Mouse (Mus musculus): Measurements from ENCODE around the gene Tnfaip8l2. TPM values are rescaled to one million over a fixed set of nuclear protein-coding genes. Genes with fewer than 3 reads are reported as not detected.

Gene Tnfaip8l2
- polyA plus RNA-seq, 2 experiments, result 4.9 to 6.1 TPM

DNA sequence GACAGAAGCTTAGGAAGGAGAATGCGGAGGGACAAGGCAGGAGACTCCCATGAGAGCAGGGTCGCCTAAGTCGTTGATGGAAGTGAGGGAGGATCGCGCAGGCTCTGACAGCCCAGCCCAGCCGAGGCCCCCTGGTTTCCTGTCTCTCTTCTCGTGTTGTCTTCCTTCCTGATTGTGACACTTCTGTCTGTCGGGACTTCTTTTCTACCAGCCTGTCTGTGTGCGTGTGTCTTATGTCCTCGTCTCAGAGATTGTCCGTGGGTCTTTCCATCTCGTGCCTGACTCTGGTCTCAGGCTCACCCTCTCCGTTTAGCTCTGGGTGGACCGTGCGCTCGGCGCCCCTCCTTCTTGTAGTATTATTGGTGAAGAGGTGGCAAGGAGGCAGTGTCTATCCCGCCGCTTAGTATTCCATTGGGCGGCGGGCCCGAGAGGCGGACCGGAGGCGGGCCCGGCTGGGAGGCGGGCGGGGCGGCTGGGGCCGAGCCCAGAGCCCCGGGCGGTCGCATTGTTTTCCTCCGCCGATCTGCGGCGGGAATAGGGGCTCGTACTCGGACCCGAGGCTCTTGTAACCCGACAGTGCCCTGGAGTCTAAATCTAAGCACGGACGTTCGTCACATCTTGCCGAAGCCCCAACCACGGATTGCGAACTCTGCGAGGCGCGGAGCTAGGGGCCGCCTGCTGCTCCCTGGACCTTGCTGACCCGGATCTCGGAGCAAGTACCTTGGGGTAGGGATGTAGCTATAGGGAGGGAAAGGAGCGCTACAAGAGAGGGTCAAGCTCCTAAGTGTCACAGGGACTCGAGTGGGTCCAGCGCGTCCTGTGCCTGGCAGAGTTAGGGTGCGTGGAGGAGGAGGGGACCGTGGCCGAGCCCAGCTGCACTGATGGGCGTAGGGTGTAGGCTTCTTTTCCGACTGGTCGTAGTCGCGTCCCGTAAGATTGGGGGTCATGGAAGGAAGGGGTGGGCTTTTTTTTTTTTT is 18.1 kb upstream of the Tnfaip8l2 start, which contains the start of gene Sema6c:
Sema6c (plus strand) TSS at position 471 of the 977 bp plus-strand sequence.
- DNase-seq (ENCODE audit: low read depth in 3 of 3, low spot score in 3 of 3) (peak; percentile 75 to 80 (median 77)), ATAC-seq (ENCODE audit: insufficient read depth) (peak; percentile 92)
- Histone ChIP-seq H3K9me3 (ENCODE audit: control insufficient read depth, low read length) (no peaks in the 10 kb centered on the region), H3K4me2 (ENCODE audit: low read depth) (peak within 1 kb of the TSS; percentile 89), H3K27me3 (ENCODE audit: control insufficient read depth, insufficient read depth, low read length) (peaks cover 33% of the 10 kb centered on the region), H3K27ac (no peak within 1 kb of the TSS), H3K36me3 (replicated peaks; ENCODE audit: control insufficient read depth, insufficient read depth, low read depth) (no peaks in the 10 kb centered on the region), H3K4me3 (ENCODE audit: insufficient read depth in 1 of 2, low read depth in 2 of 2, low read length in 2 of 2) (peak within 1 kb of the TSS; percentile 59 to 70), H3K4me1 (replicated peaks; ENCODE audit: control insufficient read depth in 2 of 2, insufficient read depth in 2 of 2, low read length in 1 of 2) (peaks cover 2 to 4% of the 10 kb centered on the region in 2 experiments; a peak in 2 of 4 replicates), H3K9ac (replicated peaks) (peak within 1 kb of the TSS; percentile 54)
- TF ChIP-seq CTCF (IDR thresholded peaks at IDR 0.05; ENCODE audit: low read depth) (0 out of 2 replicates have a peak, but pooled peaks have one; percentile 11), EP300 (IDR thresholded peaks at IDR 0.05; ENCODE audit: low read depth) (no peak)
- under 1% methylated on average over 64 of the region's 66 CpGs for WGBS (ENCODE audit: insufficient replicate concordance)

- DNase-seq (ENCODE audit: low read depth in 3 of 3, low spot score in 3 of 3) (no peak), ATAC-seq (ENCODE audit: insufficient read depth) (no peak)
- no peaks in the 10 kb centered on the region for H3K9me3 ChIP-seq (ENCODE audit: control insufficient read depth, low read length)
- H3K27me3 ChIP-seq (ENCODE audit: control insufficient read depth, insufficient read depth, low read length), result peaks cover 33% of the 10 kb centered on the region
- peak overlapping the region; percentile 15 for H3K9ac ChIP-seq (replicated peaks)
- peak overlapping the region; percentile 89 for H3K4me2 ChIP-seq (ENCODE audit: low read depth)
- no peak overlapping the region for H3K27ac ChIP-seq
- peak overlapping the region; percentile 59 to 70 for H3K4me3 ChIP-seq (ENCODE audit: insufficient read depth in 1 of 2, low read depth in 2 of 2, low read length in 2 of 2)
- 11% methylated on average over 8 of the region's 8 CpGs for WGBS (ENCODE audit: insufficient replicate concordance)
- no peak for TF ChIP-seq EP300 (IDR thresholded peaks at IDR 0.05; ENCODE audit: low read depth)
- TF ChIP-seq CTCF (IDR thresholded peaks at IDR 0.05; ENCODE audit: low read depth), result no peak
- no peaks in the 10 kb centered on the region for H3K36me3 ChIP-seq (replicated peaks; ENCODE audit: control insufficient read depth, insufficient read depth, low read depth)
- peaks cover 0 to 4% of the 10 kb centered on the region in 2 experiments; a peak in 1 of 4 replicates for H3K4me1 ChIP-seq (replicated peaks; ENCODE audit: control insufficient read depth in 2 of 2, insufficient read depth in 2 of 2, low read length in 1 of 2)
Observed at GRCm38 (mm10) chr3:95159511-95159986, 17.4 kb upstream of the Tnfaip8l2 start.

DNA sequence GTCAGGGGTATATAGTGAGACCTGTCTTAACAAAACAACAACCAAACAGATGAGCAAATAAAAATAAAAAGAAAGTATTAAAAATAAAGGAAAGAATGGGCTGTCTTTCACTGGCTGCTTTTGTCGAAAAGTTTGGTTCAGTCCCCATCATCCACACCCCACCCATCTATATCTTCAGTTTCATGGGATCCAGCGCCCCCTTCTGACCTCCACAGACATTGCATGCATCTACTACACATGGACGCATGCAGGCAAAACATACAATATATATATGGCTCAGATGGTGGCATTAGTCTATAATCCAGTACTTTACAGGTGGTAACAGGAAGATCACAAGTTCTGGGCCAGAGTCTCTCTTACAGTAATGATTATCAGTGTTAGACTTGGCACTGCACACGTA is 11.7 kb upstream of the Tnfaip8l2 start:
- no peak overlapping the region for H3K27ac ChIP-seq
- no peak for ATAC-seq (ENCODE audit: insufficient read depth)
- 36% methylated on average over 4 of the region's 4 CpGs for WGBS (ENCODE audit: insufficient replicate concordance)
- H3K9ac ChIP-seq (replicated peaks), result no peak overlapping the region
- H3K27me3 ChIP-seq (ENCODE audit: control insufficient read depth, insufficient read depth, low read length), result no peaks in the 10 kb centered on the region; the same call in 1 of the 2 replicates
- H3K36me3 ChIP-seq (replicated peaks; ENCODE audit: control insufficient read depth, insufficient read depth, low read depth), result no peaks in the 10 kb centered on the region
- no peaks in the 10 kb centered on the region for H3K4me1 ChIP-seq (replicated peaks; ENCODE audit: control insufficient read depth in 2 of 2, insufficient read depth in 2 of 2, low read length in 1 of 2)
- TF ChIP-seq EP300 (IDR thresholded peaks at IDR 0.05; ENCODE audit: low read depth), result no peak
- TF ChIP-seq CTCF (IDR thresholded peaks at IDR 0.05; ENCODE audit: low read depth), result peak; percentile 79
- H3K4me2 ChIP-seq (ENCODE audit: low read depth), result no peak overlapping the region
- no peaks in the 10 kb centered on the region for H3K9me3 ChIP-seq (ENCODE audit: control insufficient read depth, low read length)
- DNase-seq (ENCODE audit: low read depth in 3 of 3, low spot score in 3 of 3), result no peak
- no peak overlapping the region for H3K4me3 ChIP-seq (ENCODE audit: insufficient read depth in 1 of 2, low read depth in 2 of 2, low read length in 2 of 2)

DNA sequence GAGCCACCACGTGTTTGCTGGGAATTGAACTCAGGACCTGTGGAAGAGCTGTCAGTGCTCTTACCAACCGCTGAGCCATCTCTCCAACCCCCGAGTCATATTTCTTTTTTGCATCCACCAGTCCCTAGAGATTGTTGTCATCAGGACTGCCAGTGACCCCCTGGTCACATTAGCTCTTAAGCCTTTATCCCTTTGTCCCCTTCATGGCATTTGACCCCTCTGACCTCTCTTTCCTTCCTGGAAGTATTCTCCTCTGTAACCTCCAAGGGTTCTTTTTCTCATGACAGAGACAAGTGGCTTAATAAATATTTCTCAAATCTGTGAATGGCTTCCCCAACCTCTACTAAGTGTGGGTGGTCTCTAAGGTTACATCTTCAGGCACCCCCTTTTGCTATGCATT is 5.8 kb upstream of the Tnfaip8l2 start:
- H3K4me3 ChIP-seq (ENCODE audit: insufficient read depth in 1 of 2, low read depth in 2 of 2, low read length in 2 of 2), result no peak overlapping the region
- no peak for TF ChIP-seq EP300 (IDR thresholded peaks at IDR 0.05; ENCODE audit: low read depth)
- TF ChIP-seq CTCF (IDR thresholded peaks at IDR 0.05; ENCODE audit: low read depth), result no peak
- WGBS (ENCODE audit: insufficient replicate concordance), result 48% methylated on average over 3 of the region's 3 CpGs
- H3K27ac ChIP-seq, result no peak overlapping the region
- H3K9ac ChIP-seq (replicated peaks), result no peak overlapping the region
- ATAC-seq (ENCODE audit: insufficient read depth), result no peak
- no peaks in the 10 kb centered on the region; the same call in 1 of the 2 replicates for H3K27me3 ChIP-seq (ENCODE audit: control insufficient read depth, insufficient read depth, low read length)
- DNase-seq (ENCODE audit: low read depth in 3 of 3, low spot score in 3 of 3), result no peak
- H3K4me2 ChIP-seq (ENCODE audit: low read depth), result no peak overlapping the region
- no peaks in the 10 kb centered on the region for H3K9me3 ChIP-seq (ENCODE audit: control insufficient read depth, low read length)
- H3K36me3 ChIP-seq (replicated peaks; ENCODE audit: control insufficient read depth, insufficient read depth, low read depth), result no peaks in the 10 kb centered on the region
- no peaks in the 10 kb centered on the region for H3K4me1 ChIP-seq (replicated peaks; ENCODE audit: control insufficient read depth in 2 of 2, insufficient read depth in 2 of 2, low read length in 1 of 2)

DNA sequence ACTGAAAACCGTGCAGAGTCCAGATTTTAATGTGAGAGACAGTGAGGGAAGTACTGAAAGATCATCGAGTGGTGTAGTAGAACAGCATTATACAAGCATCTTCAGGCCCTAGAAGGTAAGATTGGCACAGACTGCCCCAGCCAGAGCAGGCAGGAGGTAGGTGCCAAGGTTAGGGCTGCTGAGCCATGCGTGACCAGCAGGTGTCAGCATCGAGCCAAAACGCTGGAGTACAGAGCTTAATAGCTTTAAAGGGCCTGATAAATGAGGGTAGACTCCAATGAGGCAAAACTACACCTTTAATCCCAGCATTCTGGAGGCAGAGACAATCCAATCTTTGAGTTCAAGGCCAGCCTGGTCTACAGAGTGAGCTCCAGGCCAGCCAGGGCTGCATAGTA is 454 bp upstream of the Tnfaip8l2 start:
- peak; percentile 55 to 73 (median 61) for DNase-seq (ENCODE audit: low read depth in 3 of 3, low spot score in 3 of 3)
- WGBS (ENCODE audit: insufficient replicate concordance), result 8% methylated on average over 5 of the region's 5 CpGs
- Histone ChIP-seq H3K4me1 (replicated peaks; ENCODE audit: control insufficient read depth in 2 of 2, insufficient read depth in 2 of 2, low read length in 1 of 2) (peaks cover 7 to 8% of the 10 kb centered on the region in 2 experiments; a peak in 3 of 4 replicates), H3K27ac (no peak overlapping the region), H3K27me3 (ENCODE audit: control insufficient read depth, insufficient read depth, low read length) (no peaks in the 10 kb centered on the region), H3K4me3 (ENCODE audit: insufficient read depth in 1 of 2, low read depth in 2 of 2, low read length in 2 of 2) (no peak overlapping the region), H3K4me2 (ENCODE audit: low read depth) (peak overlapping the region; percentile 41), H3K9ac (replicated peaks) (peak overlapping the region; percentile 11; the same call in 1 of the 2 replicates), H3K9me3 (ENCODE audit: control insufficient read depth, low read length) (no peaks in the 10 kb centered on the region), H3K36me3 (replicated peaks; ENCODE audit: control insufficient read depth, insufficient read depth, low read depth) (no peaks in the 10 kb centered on the region)
- peak; percentile 75 for ATAC-seq (ENCODE audit: insufficient read depth)
- peak; percentile 98 for TF ChIP-seq CTCF (IDR thresholded peaks at IDR 0.05; ENCODE audit: low read depth)
- TF ChIP-seq EP300 (IDR thresholded peaks at IDR 0.05; ENCODE audit: low read depth), result no peak

All from liver, embryonic 14.5 days (tissue).